Mouse (Mus musculus) layer of hippocampus, adult 9-11 months (tissue): Measurements from ENCODE around the gene Gopc.
"Not testable (repeated sequence)": the region's sequence is repeated elsewhere in the genome, so short reads cannot be mapped to it uniquely, and the experiment has no call there.

Source experiments
- DNase-seq: peaks from one replicate; pipeline ENCODE4 v3.0.0; 2022

The Gopc gene

DNA sequence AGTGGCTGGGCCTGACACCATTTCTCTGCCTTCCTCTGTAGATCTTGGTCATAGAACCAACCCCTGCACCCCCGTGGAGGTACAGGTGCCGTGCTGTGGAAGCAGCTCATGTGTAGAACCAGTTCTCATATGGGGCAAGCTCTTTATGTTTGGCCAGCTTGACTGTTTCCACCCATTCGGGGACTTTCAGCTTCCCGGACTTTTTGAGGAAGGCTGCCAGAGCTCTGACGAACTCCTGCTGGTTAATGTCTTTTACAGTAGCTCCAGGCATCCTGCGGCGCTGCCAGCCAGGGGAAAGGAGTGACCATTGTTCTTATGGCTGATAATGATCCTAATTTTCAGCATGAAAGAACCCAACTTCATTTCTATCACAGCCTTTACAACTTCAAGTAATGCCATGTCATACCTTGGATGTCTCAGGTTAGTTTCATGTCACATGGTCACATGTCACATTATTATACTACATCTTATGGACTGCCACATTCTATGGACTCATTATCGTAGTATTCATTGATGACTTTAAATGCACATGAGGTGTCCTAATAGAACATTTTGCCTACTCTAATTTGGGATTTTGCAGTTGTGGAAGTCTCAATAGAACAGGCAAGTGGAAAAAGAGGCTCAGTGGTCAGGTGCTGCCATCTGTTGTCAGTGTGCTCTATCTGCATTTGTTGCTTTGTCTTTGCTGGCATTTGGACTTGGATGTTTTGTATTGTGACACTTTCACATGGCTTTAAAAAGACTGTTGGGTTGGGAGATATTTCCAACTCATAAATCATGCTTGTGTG, 3.1 kb upstream of the Gopc start:
- peak; percentile 27 for DNase-seq

DNA sequence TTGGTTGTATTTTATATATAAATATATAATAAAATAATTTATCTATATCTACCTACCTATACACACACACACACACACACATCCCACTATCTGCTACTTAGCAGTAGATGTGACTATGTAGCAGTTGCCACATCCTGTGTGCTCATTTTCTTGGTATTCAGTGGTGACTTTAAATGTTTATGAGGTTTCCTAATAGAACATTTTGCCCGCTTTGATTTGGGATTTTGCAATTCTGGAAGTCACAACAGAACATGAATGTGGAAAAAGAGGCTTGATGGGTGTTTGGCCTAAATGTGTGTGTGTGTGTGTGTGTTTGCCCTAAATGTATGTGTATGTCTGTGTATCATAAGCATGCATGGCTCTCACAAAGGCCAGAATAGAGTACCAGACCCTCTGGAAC, 1.6 kb upstream of the Gopc start:
- no peak for DNase-seq

DNA sequence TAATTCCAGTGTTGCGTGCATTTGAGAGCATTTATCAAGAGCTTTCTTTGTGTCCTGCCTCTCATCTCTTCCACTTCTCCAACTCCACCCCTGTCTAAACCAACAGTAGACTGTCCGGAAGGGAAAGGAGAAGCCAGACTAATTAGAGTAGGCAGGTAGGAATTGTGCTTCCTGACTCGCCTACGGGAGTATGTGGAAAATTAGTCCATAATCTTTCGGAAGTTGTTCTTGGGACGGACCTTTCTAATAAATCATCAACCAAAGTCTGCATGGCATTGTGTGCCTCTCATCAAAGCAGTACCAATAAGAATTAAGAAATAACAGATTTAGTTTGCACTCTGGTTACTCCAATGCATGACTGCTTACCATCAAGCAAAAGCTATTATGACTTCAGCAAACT, 1.1 kb upstream of the Gopc start:
- no peak for DNase-seq

DNA sequence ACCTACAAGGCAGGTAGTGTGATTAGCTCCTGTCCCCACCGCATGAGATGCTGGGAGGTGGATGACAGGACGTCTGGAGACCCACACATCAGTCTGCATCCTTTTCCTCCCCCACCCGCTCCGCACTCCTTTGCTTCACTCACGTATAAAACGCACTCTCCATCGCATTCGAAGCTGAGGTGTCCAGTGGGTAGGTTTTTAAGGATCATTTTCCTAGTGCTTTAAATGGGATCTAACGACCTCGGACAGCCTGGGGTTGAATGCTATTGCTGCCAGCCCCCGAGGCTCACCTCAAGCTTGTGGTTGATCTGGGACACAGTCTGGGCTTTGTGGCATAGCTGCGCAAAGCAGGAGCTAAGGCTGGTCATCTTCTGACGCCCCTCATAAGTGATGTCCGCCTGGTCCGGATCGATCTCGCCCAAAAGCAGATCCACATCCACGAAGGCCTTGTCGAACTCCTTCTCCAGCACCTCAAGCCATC, 563 bp downstream of the Gopc start:
- no peak for DNase-seq

DNA sequence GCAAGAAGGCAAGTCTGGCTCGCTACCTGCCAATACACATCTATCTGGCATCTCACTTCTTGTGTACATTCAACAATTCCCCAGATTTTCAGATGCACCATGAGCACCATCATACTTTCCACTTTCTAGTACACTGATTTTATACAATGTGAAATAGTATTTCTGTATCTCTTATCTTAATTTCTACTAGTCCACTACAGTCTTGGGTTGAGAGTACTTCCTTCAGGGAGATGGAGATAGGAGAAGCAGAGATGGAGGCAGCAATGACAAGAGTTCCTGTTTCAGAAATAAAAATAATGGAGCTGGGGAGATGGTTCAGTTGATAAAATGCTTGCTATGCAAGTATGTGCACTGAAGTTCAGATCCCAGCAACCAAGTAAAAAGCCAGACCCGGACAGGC, 4.1 kb downstream of the Gopc start:
- no peak for DNase-seq

DNA sequence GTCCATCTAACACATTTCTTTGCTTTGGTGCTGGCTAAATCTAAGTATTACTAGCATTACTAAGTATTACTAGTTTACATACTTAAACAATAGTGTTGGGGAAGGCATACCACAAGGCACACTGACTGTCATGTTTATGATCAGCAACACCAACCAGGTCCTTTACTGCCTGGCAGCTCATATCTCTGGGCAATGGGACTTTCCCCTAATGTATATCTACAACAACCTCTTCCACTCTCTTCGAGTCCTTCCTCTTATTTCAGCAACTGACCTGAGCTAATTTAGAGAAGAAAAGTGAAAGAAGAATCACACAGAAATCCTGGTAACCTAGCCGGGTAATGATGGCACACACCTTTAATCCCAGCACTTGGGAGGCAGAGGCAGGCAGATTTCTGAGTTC, 5.5 kb downstream of the Gopc start:
- no peak for DNase-seq

DNA sequence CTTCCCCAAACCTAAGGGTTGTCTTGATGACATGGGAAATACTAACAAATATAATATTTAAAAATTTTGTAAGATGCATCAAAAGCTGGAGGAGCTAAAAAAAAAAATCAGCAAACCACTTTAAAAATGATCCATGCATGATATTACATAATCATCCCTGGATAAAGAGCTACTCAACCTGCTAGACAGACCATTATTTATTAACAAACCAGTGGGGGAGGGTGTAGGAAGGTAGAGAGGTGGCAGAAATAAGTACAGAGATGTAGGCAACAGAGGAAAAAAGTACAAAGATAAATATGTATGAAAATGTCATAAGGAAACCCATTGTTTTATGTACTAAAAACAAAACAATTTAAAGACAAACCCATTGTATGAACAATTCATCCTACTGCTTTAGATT, 7.3 kb downstream of the Gopc start:
- no peak for DNase-seq

DNA sequence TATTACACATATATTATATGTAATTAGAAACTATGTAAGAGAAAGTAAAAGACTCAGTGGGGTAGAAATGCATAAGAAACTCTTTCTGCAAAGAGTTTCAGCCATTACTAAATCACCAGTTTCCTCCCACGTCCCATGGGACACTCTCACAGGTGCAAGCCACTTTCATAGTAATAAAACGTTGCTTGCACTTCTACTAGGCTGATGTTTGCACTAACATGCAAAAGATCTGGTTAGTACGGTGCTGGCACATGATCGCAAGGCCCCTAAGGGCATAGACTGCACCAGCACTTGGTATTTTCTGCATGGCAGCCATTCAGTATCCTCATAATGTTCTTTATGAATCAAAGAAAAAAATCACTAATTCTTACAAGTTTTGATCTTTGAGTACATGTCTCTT, 8.1 kb downstream of the Gopc start:
- no peak for DNase-seq

DNA sequence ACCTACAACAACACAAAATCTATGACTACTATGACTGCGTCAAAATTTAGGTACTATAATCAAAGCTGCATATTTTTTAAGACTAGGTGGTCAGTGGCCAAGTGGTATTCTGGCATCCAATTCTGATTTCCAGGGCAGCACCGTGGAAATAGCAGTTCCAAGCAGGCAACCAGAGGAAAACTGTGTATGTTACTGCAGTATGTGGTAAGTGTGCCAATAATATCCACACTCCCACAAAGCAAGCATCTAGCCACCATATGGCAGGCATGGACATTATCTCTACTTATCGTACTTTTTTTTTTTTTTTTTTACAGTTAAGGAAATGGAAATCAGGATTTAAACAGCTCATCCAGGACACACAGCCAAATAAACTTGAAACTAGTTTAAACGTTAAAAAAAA, 13.5 kb downstream of the Gopc start:
- no peak for DNase-seq

DNA sequence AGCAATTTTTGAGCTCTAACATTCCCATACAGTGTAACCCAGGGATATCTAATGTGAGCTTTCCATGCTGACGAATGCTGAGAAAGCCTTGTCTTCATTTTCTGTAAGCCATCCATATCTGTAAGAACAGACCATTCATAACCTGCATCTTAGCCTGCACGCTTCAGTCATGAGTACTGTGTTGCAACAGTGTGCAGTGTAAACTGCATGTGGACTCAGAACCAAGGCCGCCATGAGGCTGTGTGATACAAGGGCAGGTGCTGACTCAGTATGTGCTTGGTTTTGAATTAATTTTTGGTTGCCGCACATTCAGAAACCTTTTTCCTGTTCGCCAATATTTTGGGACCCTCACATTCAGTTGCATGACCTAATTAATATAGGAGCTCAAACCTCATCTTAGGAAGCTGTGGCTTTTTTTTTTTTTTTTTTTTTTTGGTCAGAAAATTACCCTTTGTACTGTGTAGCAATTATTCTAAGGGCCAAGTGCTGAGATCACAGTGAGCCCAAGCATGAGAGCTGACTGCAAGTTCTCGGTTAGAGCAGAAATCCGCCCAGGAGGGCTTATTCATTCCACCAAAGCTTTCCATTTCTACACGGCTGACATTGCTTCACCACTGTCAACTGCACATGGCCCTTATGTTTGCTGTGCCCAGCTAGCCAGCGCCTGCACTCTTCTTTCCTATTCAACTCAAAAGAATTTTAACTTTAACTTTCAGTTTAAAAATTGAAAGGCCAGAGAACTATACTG, 20.9 kb downstream of the Gopc start:
- no peak for DNase-seq

DNA sequence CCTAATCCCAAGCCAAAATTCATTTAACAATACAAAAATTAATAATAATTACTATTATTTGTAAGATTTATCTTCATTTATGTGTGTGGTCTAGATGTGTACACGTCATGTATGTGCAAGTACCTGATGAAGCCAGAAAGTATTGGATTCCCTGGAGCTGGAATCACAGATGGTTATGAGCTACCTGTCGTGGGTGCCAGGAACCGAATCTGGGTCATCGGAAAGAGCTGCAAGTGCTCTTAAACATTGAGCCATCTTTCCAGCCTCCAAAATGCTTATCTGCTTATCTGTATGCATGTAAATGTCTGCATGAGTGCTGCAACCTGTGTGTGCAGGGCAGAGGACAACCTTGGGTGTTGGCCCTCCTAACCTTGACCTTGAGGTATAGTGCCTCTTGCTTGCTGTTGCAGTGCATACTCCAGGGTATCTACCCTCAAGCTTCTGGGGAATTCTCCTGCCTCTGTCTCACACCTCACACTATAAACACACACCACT, 21.6 kb downstream of the Gopc start:
- no peak for DNase-seq

DNA sequence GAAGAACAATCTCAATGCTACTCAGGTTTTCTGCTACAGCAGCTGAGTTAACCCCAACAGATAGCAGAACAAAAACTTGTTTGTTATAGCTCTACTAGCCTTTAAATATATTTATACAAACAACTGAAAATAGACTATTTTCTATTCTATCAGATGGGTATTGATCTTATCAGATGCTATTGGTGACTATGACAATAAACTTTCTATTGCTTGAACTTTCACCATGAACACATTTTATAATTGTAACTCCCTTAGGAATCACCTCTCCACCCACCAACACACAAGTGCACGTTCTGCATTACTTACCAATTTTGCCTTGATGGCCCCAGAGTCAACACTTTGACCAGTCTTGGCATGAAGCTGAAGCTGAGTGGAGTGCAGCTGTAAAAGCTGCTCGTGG, 23.5 kb downstream of the Gopc start, which contains the start of gene Gm26741:
Gm26741 (plus strand) TSS at position 301 of the 400 bp plus-strand sequence.
- DNase-seq, result no peak

DNA sequence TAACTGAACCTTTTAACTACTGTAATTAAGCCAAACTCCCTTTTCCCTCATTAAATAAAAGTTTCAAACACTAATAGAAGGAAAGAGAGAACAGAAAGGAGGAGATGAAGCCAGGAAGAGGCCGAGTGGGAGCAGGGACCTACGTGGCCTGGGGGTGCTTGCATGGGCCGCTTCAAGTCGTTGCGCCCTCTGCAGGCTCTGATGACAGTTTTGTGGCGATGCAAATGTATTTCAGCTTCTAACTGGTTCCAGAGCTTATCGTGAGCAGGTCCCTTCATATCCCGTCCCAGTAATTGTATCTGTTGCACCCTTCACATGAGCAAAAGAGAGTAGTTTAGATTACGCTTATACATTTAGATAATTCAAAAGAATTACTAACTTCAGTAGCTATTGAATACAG, 28.7 kb downstream of the Gopc start:
- no peak for DNase-seq

DNA sequence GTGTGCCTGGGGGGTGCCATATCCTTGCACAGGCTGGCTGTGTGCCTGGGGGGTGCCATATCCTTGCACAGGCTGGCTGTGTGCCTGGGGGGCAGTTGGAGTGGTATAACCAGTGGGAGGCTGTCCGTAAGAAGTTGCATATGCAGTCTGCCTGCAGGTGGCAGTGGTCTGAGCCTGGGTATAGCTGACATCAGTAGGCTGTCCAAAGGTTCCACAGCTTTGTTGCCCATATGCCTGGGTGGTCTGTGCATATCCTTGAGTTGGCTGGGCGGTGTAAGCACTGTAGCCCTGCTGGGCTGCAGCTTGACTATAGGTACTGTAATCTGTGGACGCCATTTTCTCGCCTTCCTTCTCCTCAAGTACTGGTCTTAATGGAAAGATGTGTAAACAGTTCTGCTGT, 38.6 kb downstream of the Gopc start:
- not testable (repeated sequence) for DNase-seq

DNA sequence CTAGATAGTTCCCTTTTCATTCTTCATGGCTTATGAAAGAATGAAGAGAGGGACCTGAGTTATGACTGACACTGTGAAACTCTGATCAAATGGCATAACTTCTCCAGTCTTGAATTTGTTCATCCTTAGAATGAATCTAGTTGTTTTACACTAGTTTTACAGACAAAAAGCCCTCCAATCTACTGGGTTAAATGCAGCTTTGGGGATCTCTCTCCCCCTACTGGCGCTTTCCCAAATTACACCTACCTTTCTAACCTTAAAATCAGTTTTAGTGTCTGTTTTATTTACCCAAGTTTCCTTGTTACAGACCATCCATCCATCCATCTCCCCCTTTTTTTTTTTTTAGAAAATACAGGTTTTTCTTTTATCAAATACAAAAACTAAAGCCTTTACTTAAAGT, 50.9 kb downstream of the Gopc start:
- no peak for DNase-seq

DNA sequence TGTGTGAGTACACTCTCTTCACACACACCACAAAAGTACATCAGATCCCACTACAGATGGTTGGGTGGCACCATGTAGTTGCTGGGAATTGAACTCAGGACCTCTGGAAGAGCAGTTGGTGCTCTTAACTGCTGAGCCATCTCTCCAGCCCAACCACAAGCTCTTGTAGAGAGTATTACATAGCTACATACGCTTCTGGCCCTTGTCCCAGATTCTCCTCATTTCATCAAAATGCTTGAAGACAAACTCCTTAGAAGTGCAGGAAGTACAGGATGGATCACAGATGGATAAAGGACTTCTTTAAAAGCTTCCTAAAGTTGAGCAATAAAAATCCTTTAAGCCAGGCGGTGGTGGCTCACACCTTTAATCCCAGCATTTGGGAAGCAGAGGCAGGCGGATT, 60.0 kb downstream of the Gopc start:
- DNase-seq, result no peak

DNA sequence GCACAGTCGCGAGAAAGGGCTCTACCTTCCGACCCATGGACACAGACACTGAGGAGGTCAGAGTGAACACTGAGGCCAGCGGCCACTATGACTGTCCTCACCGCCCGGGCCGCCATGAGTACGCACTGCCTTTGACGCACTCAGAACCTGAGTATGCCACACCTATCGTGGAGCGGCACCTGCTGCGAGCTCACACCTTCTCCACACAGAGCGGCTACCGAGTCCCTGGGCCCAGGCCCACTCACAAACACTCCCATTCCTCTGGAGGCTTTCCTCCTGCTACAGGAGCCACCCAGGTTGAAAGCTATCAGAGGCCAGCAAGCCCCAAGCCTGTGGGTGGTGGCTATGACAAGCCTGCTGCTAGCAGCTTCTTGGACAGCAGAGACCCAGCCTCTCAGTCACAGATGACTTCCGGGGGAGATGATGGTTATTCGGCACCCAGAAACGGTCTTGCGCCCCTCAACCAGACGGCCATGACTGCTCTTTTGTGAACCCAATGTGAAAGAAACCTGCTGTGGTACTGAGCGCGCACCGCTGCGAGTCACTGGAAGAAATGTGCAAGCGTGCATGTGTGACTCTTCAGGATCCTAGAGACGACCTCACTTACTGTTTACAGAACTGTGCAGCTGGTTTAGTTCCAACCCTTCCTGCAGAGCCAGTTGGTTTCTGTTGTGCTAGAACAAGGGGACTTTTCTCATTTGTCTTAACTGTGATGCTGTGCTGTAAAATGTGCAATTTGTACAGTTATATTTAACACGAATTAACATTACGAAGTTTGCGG, 62.2 kb downstream of the Gopc start:
- DNase-seq, result no peak

DNA sequence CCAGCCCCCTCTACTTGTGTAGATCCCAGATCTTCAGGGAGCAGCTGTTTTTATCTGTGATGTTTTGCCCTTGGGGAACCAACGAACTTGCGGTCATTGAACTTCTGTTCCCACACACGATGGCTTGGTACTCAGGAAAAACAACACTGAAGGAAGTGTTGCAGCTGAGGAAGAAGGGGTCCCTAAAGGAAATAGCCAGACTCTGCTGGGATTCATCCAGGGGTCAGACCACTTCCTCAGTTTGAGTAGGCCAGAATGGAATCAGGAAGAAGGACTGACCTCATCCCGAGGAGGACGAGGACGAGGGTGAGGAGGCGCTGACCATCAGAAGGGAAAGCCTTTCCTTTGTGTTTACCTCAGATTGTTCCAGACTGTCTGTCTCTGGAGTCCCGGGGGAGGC, 72.7 kb downstream of the Gopc start:
- DNase-seq, result no peak

DNA sequence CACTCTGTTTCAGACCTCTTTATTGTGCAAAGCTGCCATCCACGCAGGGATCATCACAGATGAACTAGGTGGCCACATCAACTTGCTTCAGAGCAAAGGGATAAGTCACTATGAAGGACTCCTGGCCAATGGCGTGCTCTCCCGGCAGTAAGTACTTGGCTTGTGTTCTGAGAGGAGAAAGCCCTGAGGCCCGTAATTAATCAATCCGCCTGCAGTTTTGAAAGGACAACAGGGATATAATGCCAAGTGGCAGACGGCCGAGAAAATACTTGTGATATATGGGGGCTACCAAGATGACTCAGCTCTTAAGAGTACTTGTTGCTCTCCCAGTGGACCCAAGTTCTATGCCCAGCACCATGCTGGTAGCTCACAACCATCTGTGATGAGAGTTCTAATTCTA, 77.3 kb downstream of the Gopc start:
- no peak for DNase-seq

DNA sequence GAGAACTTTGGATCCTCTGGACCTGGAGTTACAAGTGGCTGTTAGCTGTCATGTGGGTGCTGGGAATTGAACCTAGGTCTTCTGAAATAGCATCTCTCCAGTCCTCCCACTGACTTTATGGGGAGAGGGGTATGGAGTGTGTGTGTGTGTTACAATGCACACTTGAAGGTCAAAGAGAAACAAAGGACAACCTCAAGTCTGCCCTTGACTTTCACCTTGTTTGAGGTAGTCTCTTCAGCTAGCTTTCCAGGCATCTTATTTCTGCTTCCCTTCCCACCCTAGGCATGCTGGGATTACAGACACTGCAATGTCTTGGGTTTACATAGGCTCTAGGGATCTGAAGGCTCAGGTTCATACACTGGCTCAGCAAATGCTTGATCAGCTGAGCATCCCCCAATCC, 79.7 kb downstream of the Gopc start:
- no peak for DNase-seq

DNA sequence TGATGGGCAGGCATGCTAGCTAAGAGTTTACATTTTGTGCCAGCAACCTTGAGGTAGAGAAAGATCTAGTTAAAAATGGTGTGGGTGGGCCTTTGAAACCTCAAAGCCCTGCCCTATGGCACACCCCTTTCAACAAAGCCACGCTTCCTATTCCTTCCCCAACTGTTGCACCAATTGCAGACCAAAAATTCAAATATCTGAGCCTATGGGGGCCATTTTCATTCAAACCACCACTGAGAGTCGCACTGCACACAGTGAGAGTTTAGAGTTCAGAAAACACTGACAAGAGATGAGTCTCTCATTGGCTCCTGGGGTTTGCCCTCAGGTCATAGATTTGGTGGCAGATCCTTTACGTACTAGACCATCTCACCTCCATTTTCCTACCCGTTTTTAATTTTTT, 80.2 kb downstream of the Gopc start:
- DNase-seq, result no peak

DNA sequence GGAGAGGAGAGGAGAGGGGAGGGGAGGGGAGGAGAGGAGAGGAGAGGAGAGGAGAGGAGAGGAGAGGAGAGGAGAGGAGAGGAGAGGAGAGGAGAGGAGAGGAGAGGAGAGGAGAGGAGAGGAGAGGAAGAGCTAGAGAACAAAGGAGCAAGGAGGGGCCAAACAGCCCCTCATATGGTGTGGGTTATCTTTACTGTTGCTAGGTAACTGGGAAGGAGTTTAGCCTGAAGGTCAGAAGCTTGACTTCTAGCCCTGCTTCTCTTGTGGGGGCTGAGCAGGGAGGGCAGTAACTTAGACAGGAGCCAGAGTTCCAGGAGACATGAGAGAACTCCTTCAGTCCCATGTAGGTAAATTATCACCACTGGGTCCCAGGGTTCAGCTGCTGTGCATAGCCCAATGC, 83.4 kb downstream of the Gopc start:
- not testable (repeated sequence) for DNase-seq

DNA sequence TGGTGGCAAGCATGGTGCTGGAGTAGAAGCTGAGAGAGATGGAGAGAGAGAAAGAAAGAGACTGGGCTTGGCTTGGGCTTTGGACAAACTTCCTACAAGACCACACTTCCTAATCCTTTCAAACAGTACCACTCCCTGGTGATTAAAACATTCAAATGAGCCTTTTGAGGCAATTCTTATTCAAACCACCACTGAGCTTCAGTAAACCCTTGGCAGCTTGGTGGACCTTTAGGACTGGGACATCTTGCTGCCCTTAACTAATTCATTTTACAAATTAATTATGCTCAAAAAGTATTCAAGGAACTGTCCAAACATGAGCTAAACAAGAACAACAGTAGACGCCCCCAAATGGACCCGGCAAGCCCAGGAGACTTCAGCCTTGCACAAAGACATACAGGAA, 86.0 kb downstream of the Gopc start:
- DNase-seq, result no peak
